Mouse (Mus musculus) kidney, adult 2 months (tissue): ENCODE measurements at regions not wholly inside any gene's neighbourhood (a gene's known extent, or its start where the extent isn't known, plus 50 kb on each side); places are given as distances from the start of the nearest gene placed in this dataset.

ENCODE experiments used
- DNase-seq: peaks from one replicate; pipeline ENCODE4 v3.0.0; 2021
- H3K27ac ChIP-seq: fragments of 200-500 bp; 2 replicates; pipeline ENCODE4 v1.5.1; 2012; ENCODE audit warnings: low read depth, low read length, control low read depth, inconsistent platforms; ENCODE audit not compliant: insufficient read depth
- H3K27me3 ChIP-seq: fragments of 200-500 bp; replicated peaks from 2 replicates; pipeline ENCODE4 v1.6.1; 2012; ENCODE audit warnings: mild to moderate bottlenecking, moderate library complexity, low read length, inconsistent platforms; ENCODE audit not compliant: control insufficient read depth, insufficient read depth
- H3K36me3 ChIP-seq: fragments of 200-500 bp; 2 replicates; pipeline ENCODE4 v1.6.1; 2012; ENCODE audit warnings: mild to moderate bottlenecking, moderate library complexity, low read length, inconsistent platforms; ENCODE audit not compliant: control insufficient read depth, insufficient read depth
- H3K4me1 ChIP-seq: fragments of 200-500 bp; 2 replicates; pipeline ENCODE4 v1.6.1; 2011; ENCODE audit warnings: low read length; ENCODE audit not compliant: control insufficient read depth, insufficient read depth
- H3K4me3 ChIP-seq: fragments of 200-500 bp; 2 replicates; pipeline ENCODE4 v1.5.1; 2011; ENCODE audit warnings: mild to moderate bottlenecking, low read depth, low read length, control low read depth; ENCODE audit not compliant: insufficient read depth
- CTCF ChIP-seq: fragments of 200-500 bp; conservative IDR thresholded peaks from 2 replicates; pipeline ENCODE4 v1.5.1; 2011; ENCODE audit warnings: low read depth, mild to moderate bottlenecking, control low read depth, low read length, moderate library complexity, mixed read lengths; ENCODE audit not compliant: insufficient read depth, insufficient read length
- POLR2A ChIP-seq: fragments of 200-500 bp; IDR thresholded peaks from one replicate; pipeline ENCODE4 v1.6.1; 2011; ENCODE audit warnings: low read depth, low read length, control low read depth
- WGBS: fragments of 180-500 bp; shearing (Covaris S2); methylation state at CpG from one replicate; pipeline ENCODE4 v1.1.7; 2018; 5-methylcytosine and 5-hydroxymethylcytosine counted together

- DNase-seq: no peak
- WGBS: 92% methylated on average over 7 of the region's 7 CpGs
- TF ChIP-seq POLR2A: no peak
- TF ChIP-seq CTCF: no peak
- Histone ChIP-seq H3K4me3 (no peak overlapping the region), H3K4me1 (no peaks in the 10 kb centered on the region), H3K36me3 (no peaks in the 10 kb centered on the region), H3K27ac (no peak overlapping the region), H3K27me3 (no peaks in the 10 kb centered on the region)
These were observed 91.0 kb upstream of the Spef2 start for GRCm38 (mm10) chr15:9839681-9840080.

- Histone ChIP-seq H3K4me1 (no peaks in the 10 kb centered on the region), H3K4me3 (no peak overlapping the region), H3K36me3 (no peaks in the 10 kb centered on the region), H3K27me3 (no peaks in the 10 kb centered on the region), H3K27ac (no peak overlapping the region)
- 73% methylated on average over 4 of the region's 4 CpGs for WGBS
- no peak for TF ChIP-seq POLR2A
- no peak for TF ChIP-seq CTCF
- no peak for DNase-seq
These were observed 86.4 kb upstream of the Spef2 start for GRCm38 (mm10) chr15:9835096-9835495.

DNA sequence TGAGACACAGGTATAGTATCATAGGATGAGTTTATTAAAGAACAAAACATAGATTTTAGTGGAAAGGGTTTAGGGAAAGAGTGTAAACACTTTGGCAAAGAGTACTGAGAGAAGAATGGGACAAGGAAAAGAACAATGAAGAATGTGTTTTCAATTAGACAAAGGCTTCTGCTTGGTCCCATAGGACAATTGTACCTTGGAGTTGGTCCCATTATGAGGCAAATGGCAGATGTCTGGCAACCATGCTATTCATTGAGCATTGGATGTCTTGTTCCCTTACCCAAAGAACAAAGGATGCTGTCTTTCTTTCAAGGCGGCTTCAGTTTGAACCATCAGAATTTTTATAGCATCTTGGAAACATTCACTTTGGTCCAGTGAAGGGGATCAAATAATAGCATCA, 55.8 kb upstream of the Spef2 start:
- Histone ChIP-seq H3K36me3 (no peaks in the 10 kb centered on the region), H3K27ac (no peak overlapping the region), H3K27me3 (no peaks in the 10 kb centered on the region), H3K4me3 (no peak overlapping the region), H3K4me1 (no peaks in the 10 kb centered on the region)
- TF ChIP-seq POLR2A (no peak), CTCF (no peak)
- DNase-seq: no peak
- WGBS: 89% methylated on average over 1 of the region's 1 CpGs
